Mouse (Mus musculus): ENCODE results near the gene Pkp1. TPM values are rescaled to one million over a fixed set of nuclear protein-coding genes. Genes with fewer than 3 reads are reported as not detected.

Pkp1 gene
- polyA plus RNA-seq, 1 experiment from 2014 or later = 1.3 TPM

DNA sequence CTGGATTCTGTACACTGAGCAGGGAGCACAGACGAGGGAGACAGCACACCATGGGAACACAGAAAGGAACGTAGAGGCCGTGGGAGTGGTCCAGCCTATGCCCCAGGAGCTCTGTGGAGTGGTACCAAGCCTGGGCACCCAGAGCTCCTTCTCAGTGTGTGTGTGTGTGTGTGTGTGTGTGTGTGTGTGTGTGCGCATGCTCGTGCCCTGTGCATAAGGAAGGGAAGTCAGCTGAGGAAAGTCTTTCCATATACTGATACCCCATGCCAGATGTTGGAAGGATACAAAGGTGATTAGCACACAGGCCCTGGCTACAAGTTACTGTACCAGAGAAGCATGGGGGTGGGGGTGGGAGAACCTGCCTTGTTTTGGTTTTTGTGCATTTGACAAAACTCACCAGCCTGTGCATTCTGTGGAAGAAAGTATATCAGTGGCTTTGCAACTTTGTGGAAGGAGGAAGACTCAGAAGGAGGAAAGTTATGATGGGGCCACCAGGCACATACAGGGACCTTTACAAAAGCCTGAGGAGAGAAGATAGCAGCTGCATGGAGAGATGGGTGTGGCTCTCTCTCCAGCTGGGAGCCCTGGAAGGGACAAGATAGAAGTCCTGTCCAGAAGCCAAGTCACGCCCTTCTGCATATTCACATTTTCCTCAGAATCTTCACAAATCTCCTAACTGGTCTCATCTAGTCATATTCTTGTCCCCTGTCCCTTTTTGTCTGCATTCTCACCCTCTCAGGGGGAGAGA is 22.4 kb upstream of the Pkp1 start:
- H3K9me3 ChIP-seq = no peaks in the 10 kb centered on the region
- 73% methylated on average over 6 of the region's 6 CpGs for WGBS
- no peak overlapping the region for H3K27ac ChIP-seq
- peaks cover 28% of the 10 kb centered on the region for H3K27me3 ChIP-seq
- no peak for ATAC-seq (ENCODE audit: insufficient number of reproducible peaks, insufficient read depth, low FRiP score, low TSS enrichment, low read depth)
- no peak overlapping the region for H3K4me2 ChIP-seq
- no peaks in the 10 kb centered on the region for H3K36me3 ChIP-seq
- no peaks in the 10 kb centered on the region for H3K4me1 ChIP-seq (replicated peaks)
- no peak overlapping the region for H3K9ac ChIP-seq (replicated peaks)
- H3K4me3 ChIP-seq (replicated peaks) = no peak overlapping the region

DNA sequence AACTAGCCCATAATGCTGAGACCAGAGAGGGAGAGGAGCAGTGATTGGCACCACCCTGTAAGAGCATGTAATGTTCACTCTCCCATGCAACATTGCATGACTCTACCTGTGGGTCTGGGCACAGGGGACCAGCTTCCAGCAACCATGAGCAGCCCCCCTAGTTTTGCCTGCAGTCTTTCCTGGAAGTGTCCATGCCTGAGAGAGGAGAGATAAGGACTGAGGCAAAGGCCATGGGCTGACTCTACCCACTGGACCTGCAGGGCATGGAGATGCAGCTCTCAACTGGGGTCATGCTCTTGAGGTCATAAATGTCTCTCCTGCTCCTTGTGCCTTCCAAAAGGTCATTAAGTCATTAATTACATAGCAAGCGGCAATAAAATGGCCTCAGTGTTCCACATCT is 17.1 kb upstream of the Pkp1 start:
- ATAC-seq (ENCODE audit: insufficient number of reproducible peaks, insufficient read depth, low FRiP score, low TSS enrichment, low read depth) = no peak
- no peaks in the 10 kb centered on the region for H3K4me1 ChIP-seq (replicated peaks)
- H3K36me3 ChIP-seq = no peaks in the 10 kb centered on the region
- no peak overlapping the region for H3K4me2 ChIP-seq
- no peaks in the 10 kb centered on the region for H3K9me3 ChIP-seq
- H3K27me3 ChIP-seq = peaks cover 7% of the 10 kb centered on the region; the same call in 1 of the 2 replicates
- H3K4me3 ChIP-seq (replicated peaks) = no peak overlapping the region
- H3K27ac ChIP-seq = no peak overlapping the region
- WGBS = 25% methylated on average over 1 of the region's 1 CpGs
- no peak overlapping the region for H3K9ac ChIP-seq (replicated peaks)

DNA sequence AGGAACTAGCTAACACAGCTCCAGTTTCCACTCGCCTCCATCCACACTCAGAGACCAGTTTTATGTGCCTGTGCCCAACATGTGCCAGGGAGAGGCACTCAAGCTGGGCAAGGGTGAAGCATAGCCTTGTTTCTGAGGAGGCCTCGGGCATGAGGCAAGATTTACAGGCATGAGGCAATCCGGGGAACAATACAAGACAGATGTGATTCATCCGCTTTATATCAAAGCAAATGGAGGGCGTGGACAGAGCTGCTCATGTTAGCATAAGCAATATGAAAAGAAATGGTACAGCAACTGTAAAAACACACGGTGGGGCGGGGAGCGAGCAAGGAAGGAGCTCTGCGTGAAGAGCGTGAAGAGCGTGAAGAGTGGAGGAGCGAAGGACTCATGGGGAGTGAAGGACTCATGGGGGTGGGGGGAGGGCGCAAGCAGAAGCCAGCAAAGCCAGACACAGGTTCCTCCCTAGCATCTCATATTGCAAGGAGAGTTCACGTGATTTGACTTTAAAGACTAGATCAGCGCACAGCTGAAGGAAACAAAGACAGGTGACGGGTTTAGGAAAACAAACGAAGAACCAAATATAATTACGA is 14.8 kb upstream of the Pkp1 start:
- H3K27me3 ChIP-seq = peaks cover 5% of the 10 kb centered on the region; the same call in 1 of the 2 replicates
- H3K4me2 ChIP-seq = no peak overlapping the region
- H3K4me1 ChIP-seq (replicated peaks) = no peaks in the 10 kb centered on the region
- no peaks in the 10 kb centered on the region for H3K36me3 ChIP-seq
- no peak for ATAC-seq (ENCODE audit: insufficient number of reproducible peaks, insufficient read depth, low FRiP score, low TSS enrichment, low read depth)
- no peaks in the 10 kb centered on the region for H3K9me3 ChIP-seq
- no peak overlapping the region for H3K9ac ChIP-seq (replicated peaks)
- 79% methylated on average over 18 of the region's 18 CpGs for WGBS
- no peak overlapping the region for H3K4me3 ChIP-seq (replicated peaks)
- no peak overlapping the region for H3K27ac ChIP-seq

DNA sequence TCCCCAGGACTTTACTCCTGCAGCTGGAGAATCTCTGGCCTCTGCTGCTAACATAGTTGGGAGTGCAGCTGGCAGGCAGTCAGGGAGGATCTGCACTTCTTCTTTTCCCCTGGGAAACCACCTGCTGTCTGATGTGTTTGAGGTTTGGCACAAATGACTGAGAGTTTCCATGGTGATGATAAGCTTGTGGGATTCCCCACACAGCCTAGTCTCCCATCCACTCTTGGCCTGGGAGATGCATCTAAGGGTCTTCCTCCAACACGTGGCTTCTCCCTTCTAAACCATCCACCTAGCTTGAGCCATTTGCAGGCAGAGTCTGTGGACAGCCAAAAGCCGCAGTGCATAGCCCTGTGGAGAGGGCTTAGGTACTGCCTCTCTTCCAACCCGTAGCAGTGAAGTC is 10.9 kb upstream of the Pkp1 start:
- 0 out of 2 replicates have a peak, but pooled peaks cover 4% of the 10 kb centered on the region for H3K4me1 ChIP-seq (replicated peaks)
- no peak overlapping the region for H3K27ac ChIP-seq
- WGBS = 53% methylated on average over 3 of the region's 3 CpGs
- H3K4me2 ChIP-seq = no peak overlapping the region
- no peak overlapping the region for H3K9ac ChIP-seq (replicated peaks)
- H3K9me3 ChIP-seq = no peaks in the 10 kb centered on the region
- H3K27me3 ChIP-seq = peaks cover 22% of the 10 kb centered on the region
- ATAC-seq (ENCODE audit: insufficient number of reproducible peaks, insufficient read depth, low FRiP score, low TSS enrichment, low read depth) = no peak
- H3K4me3 ChIP-seq (replicated peaks) = no peak overlapping the region
- H3K36me3 ChIP-seq = no peaks in the 10 kb centered on the region

DNA sequence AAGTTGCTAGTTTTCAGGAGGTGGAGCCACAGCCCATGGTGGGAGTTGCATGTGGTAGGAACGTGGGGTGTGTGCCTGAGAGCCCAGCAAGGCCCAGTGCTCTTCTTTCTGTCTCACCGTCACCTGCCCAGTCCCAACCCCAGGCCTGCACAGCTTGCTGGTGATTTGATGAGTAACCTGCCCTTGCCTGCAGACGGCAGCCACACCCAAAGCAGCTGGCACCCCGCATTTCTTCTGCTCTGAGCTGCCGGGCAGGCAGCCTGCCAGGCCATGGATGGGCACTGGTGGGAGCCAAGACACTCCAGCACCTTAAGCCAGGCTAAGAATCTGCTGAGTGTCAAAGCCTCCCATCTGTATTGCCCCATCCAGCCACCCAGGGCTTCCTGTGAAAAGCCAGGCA is 6.8 kb upstream of the Pkp1 start:
- Histone ChIP-seq H3K4me2 (no peak overlapping the region), H3K9me3 (no peaks in the 10 kb centered on the region), H3K4me1 (replicated peaks) (0 out of 2 replicates have a peak, but pooled peaks cover 4% of the 10 kb centered on the region), H3K27me3 (peaks cover 63% of the 10 kb centered on the region), H3K36me3 (no peaks in the 10 kb centered on the region), H3K4me3 (replicated peaks) (no peak overlapping the region), H3K9ac (replicated peaks) (no peak overlapping the region), H3K27ac (no peak overlapping the region)
- 68% methylated on average over 5 of the region's 5 CpGs for WGBS
- ATAC-seq (ENCODE audit: insufficient number of reproducible peaks, insufficient read depth, low FRiP score, low TSS enrichment, low read depth) = no peak

DNA sequence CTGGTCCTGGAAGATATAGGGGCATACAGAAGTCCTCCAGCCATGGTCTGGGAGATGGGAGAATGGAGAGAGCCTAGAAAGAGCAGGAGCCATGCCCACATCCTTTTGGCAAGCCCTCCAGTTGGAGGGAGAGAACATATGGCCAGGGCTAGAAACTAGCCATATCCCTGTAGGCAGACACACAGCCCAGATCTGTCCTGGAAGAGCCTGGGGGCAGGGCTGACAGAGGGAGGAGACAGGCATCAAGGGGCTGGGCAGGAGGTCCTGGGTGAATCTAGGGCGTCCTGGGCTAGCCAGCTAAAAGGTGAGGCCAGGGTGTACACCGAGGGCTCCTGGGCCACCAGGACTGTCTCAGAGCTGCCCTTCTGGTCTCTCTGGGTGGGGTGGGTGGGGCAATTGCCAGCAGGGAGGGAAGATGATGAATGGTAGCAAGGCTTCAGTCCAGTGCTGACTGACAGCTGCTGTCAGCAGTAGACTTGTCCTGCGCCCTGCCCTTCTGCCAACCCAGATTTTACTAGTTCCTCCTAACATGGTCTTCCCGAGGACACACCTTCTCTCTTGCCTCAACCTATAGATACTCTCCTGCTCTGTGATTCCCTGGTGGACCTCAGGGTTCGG is 5.5 kb upstream of the Pkp1 start:
- H3K27ac ChIP-seq = no peak overlapping the region
- H3K27me3 ChIP-seq = peaks cover 76% of the 10 kb centered on the region
- ATAC-seq (ENCODE audit: insufficient number of reproducible peaks, insufficient read depth, low FRiP score, low TSS enrichment, low read depth) = no peak
- no peak overlapping the region for H3K4me3 ChIP-seq (replicated peaks)
- H3K4me2 ChIP-seq = no peak overlapping the region
- WGBS = 66% methylated on average over 5 of the region's 5 CpGs
- no peak overlapping the region for H3K9ac ChIP-seq (replicated peaks)
- H3K4me1 ChIP-seq (replicated peaks) = peaks cover 11% of the 10 kb centered on the region; the same call in 1 of the 2 replicates
- no peaks in the 10 kb centered on the region for H3K36me3 ChIP-seq
- no peaks in the 10 kb centered on the region for H3K9me3 ChIP-seq

DNA sequence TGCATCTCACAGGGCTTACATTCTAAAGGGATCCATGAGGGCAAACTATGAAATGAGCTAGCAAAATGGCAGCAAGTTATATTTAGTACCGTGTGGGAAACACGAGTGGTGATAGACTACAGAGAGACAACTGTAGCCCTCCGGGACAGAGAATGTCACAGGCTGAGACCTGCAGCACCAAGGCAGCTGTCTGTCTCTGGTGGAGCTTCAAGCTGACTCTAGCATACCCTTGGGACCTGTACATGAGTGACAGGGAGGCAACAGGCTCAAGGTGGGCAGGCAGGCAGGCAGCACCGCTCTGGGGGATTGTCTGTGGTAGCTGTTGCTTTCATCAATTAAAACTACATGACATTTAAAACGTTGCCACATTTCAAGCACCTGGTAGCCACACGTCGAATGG is 4.2 kb upstream of the Pkp1 start:
- Histone ChIP-seq H3K4me2 (no peak overlapping the region), H3K9me3 (no peaks in the 10 kb centered on the region), H3K27me3 (peaks cover 89% of the 10 kb centered on the region), H3K4me3 (replicated peaks) (no peak overlapping the region), H3K36me3 (no peaks in the 10 kb centered on the region), H3K9ac (replicated peaks) (no peak overlapping the region), H3K4me1 (replicated peaks) (peaks cover 19% of the 10 kb centered on the region; the same call in 1 of the 2 replicates), H3K27ac (no peak overlapping the region)
- no peak for ATAC-seq (ENCODE audit: insufficient number of reproducible peaks, insufficient read depth, low FRiP score, low TSS enrichment, low read depth)
- WGBS = 70% methylated on average over 7 of the region's 7 CpGs

DNA sequence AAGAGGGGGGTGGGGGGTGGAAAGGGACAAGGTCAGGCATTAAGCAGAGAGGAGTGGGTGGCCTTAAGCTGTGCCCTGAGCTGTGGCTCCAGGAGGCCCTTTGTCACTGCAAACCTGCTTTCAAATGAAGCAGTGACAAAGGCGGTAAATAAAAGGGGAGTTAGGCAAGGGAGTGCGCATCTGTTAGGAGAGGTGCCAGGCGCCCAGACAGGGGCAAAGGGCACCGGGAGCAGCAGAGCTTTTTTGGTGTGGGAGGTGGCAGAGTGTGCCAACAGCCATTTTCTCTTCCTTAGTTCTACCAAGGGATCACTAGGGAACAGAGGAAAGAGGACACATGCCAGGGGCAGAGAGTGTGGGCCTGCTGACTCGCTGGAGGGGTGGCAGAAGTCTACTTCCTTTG is 1.8 kb downstream of the Pkp1 start:
- Histone ChIP-seq H3K36me3 (no peaks in the 10 kb centered on the region), H3K27me3 (peaks cover 82% of the 10 kb centered on the region), H3K4me1 (replicated peaks) (peaks cover 18% of the 10 kb centered on the region; the same call in 1 of the 2 replicates), H3K4me3 (replicated peaks) (no peak overlapping the region), H3K9ac (replicated peaks) (no peak overlapping the region), H3K27ac (no peak overlapping the region), H3K9me3 (no peaks in the 10 kb centered on the region), H3K4me2 (no peak overlapping the region)
- WGBS = 16% methylated on average over 5 of the region's 5 CpGs
- no peak for ATAC-seq (ENCODE audit: insufficient number of reproducible peaks, insufficient read depth, low FRiP score, low TSS enrichment, low read depth)

DNA sequence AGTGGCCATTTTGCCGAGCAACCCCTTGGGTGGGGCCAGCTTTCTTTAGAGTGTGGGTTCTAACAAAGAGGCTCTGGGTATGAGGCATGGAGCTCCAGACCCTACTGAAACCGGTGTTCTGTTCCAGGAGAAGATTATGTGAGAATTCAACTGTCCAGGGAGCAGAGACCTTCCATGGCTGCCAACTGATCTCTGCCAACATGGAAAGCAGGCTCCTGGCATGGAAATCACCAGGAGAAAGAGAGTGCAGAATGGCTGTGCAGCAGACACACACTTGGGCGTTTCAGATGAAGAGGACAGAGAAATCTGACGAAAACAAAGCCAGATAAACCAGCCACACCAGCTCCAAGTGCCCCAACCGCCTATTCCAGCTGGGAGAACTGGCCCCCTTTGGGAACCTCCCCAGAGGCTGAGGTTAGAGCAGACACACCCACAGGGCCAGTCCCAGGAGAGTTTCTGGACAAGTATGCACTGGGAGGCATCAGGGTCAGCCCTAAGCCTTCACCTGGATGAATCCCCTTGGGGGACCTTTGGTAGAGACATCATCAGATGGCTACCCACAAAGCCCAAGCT is 2.4 kb downstream of the Pkp1 start:
- H3K4me1 ChIP-seq (replicated peaks) = peaks cover 18% of the 10 kb centered on the region; the same call in 1 of the 2 replicates
- no peaks in the 10 kb centered on the region for H3K36me3 ChIP-seq
- H3K27ac ChIP-seq = no peak overlapping the region
- no peak overlapping the region for H3K4me3 ChIP-seq (replicated peaks)
- H3K9me3 ChIP-seq = no peaks in the 10 kb centered on the region
- no peak overlapping the region for H3K9ac ChIP-seq (replicated peaks)
- H3K27me3 ChIP-seq = peaks cover 81% of the 10 kb centered on the region
- no peak overlapping the region for H3K4me2 ChIP-seq
- ATAC-seq (ENCODE audit: insufficient number of reproducible peaks, insufficient read depth, low FRiP score, low TSS enrichment, low read depth) = no peak
- WGBS = 37% methylated on average over 5 of the region's 5 CpGs

DNA sequence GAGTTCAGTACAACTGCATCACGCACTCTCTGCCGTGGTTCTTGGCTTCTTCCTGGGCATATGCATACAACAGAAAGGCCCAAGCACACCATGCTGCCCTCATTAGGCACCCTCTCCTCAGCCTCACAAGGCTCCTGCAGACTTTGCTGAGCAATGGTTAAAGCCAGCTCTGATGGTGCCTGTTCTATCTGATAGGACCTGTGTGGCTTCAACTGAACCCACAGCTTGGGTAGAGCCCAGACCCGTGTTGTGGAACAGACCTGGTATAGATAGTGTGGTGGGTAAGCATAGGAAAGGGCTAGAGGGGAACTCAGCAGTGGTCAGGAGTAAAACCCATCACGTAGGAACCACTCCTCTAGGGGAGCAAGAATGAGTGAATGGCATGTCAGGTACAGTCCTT is 5.3 kb downstream of the Pkp1 start:
- Histone ChIP-seq H3K4me1 (replicated peaks) (peaks cover 10% of the 10 kb centered on the region), H3K4me2 (no peak overlapping the region), H3K4me3 (replicated peaks) (no peak overlapping the region), H3K9me3 (no peaks in the 10 kb centered on the region), H3K27me3 (peaks cover 75% of the 10 kb centered on the region), H3K27ac (no peak overlapping the region), H3K36me3 (no peaks in the 10 kb centered on the region), H3K9ac (replicated peaks) (no peak overlapping the region)
- ATAC-seq (ENCODE audit: insufficient number of reproducible peaks, insufficient read depth, low FRiP score, low TSS enrichment, low read depth) = no peak
- WGBS = 75% methylated on average over 4 of the region's 4 CpGs

DNA sequence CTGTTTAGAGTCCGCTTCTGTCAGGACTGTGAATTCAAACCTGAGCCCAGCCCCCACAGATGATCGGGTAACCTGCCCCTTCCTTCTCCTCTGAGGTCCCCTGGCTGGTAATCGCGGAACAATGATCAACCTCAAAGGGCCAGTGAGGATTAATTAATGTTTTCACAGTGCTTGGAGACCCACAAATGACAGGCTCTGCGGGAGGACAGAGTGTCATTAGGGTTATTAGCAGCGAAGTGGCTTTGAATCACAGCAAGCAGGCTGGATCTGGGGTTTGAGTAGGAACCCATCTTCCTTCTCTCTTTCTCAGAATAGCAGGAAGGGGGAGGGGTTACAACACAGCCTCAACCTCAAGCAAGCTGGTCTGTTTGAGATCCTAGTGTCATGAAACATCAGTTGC is 9.6 kb downstream of the Pkp1 start:
- ATAC-seq (ENCODE audit: insufficient number of reproducible peaks, insufficient read depth, low FRiP score, low TSS enrichment, low read depth) = no peak
- H3K9me3 ChIP-seq = no peaks in the 10 kb centered on the region
- peaks cover 7% of the 10 kb centered on the region for H3K4me1 ChIP-seq (replicated peaks)
- 13% methylated on average over 6 of the region's 6 CpGs for WGBS
- peaks cover 37% of the 10 kb centered on the region for H3K27me3 ChIP-seq
- no peak overlapping the region for H3K4me3 ChIP-seq (replicated peaks)
- H3K9ac ChIP-seq (replicated peaks) = no peak overlapping the region
- H3K4me2 ChIP-seq = no peak overlapping the region
- H3K27ac ChIP-seq = no peak overlapping the region
- H3K36me3 ChIP-seq = no peaks in the 10 kb centered on the region
